Mouse (Mus musculus) olfactory bulb, adult 2 months (tissue): ENCODE measurements around the gene Ccdc169.

Source experiments
- CTCF ChIP-seq: fragments of 200-500 bp; IDR thresholded peaks from 2 replicates; pipeline ENCODE4 v1.5.1; 2012; ENCODE audit warnings: low read depth, mild to moderate bottlenecking, low read length, moderate library complexity; ENCODE audit not compliant: insufficient read depth
- POLR2A ChIP-seq: fragments of 200-500 bp; IDR thresholded peaks from 2 replicates; pipeline ENCODE4 v1.6.1; 2012; ENCODE audit warnings: mild to moderate bottlenecking, low read depth, low read length, moderate library complexity; ENCODE audit not compliant: insufficient read depth

GRCm38 (mm10) chr3:55139837-55140236 lies 2.7 kb downstream of the Ccdc169 start:
- TF ChIP-seq POLR2A: no peak
- TF ChIP-seq CTCF: no peak
